Mouse (Mus musculus) adipocyte (in vitro differentiated cells): ENCODE measurements around the gene Fam240a.

Source experiments
- DNase-seq: peaks from one replicate; pipeline ENCODE4 v3.0.0-alpha.2; 2016; ENCODE audit warnings: low spot score

The Fam240a gene

DNA sequence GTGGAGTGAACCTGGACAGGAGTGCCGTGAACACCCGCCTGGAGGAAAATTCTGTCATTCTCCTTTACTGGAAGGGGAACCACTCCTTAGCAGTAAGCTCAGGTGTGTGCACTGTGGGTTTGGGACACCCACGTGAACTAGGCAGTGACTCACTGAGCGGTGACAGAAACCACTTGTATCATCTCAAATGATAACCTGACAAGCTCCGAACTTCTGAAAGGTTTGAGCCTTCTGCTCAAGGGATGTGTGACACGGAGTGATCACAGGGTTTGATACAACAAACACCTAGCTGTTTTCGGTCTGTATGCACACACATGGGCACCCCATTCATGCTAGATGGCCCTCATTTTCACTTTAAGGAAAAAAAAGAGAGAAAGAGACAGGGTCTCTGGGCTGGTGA is at the start of gene Fam240a:
Gene Fam240a (minus strand): TSS at position 76 of the 400 bp plus-strand sequence.
- no peak for DNase-seq

DNA sequence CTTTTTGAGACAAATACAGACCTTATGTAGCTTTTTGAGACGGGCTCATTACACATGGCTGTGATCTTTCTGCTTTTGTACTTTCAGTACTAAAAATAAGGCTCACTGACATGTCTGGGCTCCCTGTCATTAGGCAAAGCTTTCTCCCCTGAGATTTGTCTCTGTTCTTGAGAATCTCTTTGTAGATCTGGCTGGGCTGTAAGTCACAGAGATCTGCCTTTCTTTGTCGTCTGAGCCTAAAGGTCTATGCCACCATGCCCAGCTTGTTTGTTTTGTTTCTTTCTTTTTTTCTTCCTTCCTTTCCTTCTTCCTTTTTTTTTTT is 49.2 kb upstream of the Fam240a start:
- no peak for DNase-seq

DNA sequence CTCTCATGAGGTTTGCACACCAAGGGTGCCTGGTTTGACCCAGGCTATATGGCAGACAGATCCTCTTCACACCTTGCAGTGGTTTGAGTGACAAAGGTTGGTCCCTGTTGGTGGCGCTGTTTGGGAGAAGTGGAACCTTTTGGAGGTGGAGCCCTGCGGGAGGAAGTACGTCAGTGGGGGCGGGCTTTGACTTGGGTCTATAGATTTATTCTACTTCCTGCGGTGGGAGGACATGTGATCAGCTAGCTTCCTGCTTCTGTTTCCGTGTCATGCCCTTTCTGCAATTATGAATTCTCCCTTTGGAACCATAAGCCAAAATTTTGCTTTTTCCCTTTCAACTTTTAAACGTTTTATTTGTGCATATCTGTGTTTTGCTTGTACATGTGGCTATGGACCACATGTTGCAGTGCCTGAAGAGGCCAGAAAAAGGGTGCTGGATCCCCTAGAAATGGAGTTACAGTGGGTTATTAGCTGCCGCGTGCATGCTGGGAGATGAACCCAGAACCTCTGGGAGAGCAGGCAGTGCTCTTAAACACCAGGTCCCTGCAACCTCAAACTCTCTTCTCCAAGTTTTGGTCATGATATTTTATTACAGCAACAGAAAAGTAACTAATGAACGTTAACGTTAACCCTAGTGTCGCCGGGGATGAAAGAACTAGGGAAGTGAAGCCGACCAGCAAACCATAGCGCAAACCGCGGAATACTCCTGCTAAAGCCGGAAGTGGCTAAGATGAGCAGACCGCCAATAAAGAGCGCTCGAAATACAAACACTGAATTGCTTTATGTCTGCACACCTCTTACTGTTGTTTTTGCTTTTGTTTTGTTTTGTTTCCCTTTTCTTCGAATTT is 48.6 kb upstream of the Fam240a start:
- no peak for DNase-seq

DNA sequence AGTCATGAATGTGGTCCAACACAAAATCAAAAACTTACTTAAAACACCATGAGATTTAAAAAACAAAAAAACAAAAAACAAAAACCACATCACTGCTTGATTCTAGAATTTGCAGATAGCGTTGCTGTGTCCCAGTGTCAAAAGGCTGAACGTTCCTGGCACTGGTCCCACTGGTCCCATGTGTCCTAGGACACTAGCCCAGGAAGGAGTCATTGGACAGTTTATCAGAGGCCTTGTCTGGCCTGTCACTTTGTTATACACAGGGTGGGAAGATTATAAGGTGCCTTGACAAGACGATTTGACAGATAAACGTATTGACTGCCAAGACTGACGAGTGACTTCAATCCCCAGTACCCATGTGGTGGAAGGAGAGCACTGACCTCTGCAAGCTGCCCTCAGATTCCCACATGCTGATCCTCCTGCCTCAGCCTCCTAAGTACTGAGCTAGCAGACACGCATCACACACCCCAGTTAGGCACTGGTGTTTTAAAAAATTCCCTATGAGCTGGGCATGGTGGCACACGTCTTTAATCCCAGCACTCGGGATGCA is 47.0 kb upstream of the Fam240a start:
- peak; percentile 32 for DNase-seq

DNA sequence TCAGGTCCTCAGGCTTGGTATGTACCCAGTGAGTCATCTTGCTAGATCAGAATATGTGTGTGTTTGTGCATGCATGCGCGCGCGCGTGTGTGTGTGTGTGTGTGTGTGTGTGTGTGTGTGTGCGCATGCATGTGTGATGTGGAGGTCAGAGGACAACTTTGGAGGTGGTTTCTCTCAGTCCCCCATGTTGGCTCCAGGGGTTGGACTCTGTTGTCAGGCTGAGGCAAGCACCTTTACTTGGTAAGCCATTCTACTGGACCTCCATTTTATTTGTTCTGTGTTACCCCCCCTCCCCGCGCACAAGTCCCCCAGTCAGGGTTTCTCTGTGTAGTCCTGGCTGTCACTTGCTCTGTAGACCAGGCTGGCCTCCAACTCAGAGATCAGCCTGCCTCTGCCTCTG is 44.7 kb upstream of the Fam240a start:
- DNase-seq: no peak

DNA sequence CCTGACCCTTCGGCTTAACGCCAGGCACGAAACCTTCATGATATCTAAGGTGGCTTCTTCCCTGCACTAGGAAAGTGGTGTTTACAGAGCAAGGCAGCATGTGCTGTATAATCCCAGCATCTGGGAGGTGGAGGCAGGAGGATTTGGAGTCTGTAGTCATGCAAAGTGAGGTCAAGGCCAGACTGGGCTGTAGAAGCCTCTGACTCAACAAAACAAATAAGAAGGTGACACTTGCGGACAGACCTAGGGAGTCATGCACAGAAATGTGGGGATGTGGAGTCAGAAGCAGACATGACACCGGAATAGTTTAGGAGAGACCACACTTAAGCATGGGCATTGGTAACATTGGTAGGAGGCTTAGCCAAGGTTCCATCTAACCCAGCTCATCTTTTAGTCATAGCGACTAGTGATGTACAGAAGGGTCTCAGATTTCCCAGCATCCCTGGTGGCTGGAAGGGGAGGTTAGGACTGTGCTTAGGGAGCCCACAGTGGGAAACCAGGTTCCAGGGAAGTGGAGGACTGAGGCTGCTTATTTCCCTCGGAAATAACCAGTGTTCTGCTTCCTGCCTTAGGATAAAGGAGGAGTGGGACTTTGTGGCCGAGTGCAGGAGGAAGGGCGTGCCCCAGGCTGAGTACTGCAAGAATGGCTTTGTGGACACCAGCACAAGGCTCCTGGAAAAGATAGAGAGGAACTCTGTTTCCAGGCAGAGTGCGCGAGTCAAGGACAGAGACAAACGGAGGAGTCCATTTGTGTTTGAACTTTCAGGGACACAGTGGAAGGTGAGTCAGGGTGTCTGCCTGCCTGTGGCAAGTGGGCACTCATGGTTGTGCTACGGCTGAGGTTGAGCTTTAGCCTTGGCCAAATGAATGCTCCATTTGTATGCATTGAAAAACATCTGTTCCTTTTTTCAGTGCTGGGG is 43.8 kb upstream of the Fam240a start:
- no peak for DNase-seq

DNA sequence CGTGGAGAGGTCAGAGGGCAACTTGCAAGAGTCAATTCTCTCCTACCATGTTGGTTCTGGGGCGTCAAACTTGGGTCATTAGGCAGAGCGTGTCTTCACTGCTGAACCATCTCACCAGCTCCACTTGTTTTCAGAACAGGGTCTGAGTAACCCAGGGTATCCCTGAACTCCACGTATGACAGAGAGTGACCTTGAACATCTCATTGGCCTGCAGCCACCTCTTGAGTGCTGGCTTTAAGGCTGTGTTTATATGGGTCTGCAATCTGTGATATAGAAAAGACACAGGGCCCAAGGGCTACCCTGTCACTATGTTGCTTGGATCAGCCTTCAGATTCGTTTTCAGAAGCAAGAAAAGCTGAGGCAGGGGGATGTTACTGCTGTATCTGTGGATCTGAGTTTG is 43.0 kb upstream of the Fam240a start:
- no peak for DNase-seq

DNA sequence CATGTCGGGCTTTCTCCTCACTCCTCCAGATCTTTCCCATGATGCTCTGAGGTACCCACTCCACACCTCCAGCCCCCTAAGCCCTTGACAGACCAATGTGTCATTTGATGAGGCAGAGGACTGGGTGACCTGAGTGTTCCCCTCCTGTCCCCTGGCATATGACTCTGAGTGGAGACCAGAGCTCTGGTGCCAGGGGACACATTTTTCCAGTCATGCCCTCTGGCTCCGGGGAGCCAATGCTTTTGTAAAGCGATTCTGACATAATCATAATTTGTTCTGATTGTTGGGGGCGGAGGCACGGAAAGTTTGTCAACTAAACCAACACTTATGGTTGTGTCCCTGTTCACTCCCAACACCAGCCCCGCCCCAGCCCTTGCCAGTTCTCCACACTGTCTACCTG is 39.3 kb upstream of the Fam240a start:
- no peak for DNase-seq

DNA sequence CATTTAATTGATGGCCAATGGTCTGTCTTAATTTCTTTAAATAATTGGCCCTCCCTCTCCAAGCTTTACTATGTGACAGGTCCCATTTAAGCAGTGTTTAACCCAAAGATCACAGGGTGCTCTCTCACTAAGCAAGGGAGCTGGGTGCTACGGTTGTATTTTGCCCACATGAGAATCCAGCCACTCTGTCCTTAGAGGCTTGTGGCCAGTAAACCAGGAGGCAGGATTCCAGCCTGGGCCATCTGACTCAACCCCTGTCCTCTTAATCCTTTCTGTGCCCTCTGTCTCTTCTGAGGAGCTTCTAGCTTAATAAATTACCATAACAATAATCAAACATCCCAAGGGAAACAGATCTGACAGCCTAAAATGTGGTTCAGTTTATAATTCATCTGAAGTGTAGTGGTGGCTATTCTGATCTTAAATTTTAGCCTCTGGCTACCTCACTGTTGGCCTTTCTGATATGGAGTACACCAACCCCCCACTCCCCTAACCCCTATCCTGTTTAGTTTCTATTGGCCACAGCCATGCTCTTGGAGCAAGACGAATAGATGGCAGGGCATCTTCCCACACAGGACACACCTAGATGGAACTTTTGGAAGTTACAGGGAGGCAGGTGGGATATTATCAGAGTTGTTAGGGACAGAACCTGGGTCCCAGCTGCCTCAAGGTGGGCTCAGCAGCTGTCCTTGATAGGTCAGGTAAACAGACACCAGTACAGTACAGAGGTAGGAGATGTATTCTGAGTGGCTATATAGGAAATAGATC is 38.2 kb upstream of the Fam240a start:
- no peak for DNase-seq

DNA sequence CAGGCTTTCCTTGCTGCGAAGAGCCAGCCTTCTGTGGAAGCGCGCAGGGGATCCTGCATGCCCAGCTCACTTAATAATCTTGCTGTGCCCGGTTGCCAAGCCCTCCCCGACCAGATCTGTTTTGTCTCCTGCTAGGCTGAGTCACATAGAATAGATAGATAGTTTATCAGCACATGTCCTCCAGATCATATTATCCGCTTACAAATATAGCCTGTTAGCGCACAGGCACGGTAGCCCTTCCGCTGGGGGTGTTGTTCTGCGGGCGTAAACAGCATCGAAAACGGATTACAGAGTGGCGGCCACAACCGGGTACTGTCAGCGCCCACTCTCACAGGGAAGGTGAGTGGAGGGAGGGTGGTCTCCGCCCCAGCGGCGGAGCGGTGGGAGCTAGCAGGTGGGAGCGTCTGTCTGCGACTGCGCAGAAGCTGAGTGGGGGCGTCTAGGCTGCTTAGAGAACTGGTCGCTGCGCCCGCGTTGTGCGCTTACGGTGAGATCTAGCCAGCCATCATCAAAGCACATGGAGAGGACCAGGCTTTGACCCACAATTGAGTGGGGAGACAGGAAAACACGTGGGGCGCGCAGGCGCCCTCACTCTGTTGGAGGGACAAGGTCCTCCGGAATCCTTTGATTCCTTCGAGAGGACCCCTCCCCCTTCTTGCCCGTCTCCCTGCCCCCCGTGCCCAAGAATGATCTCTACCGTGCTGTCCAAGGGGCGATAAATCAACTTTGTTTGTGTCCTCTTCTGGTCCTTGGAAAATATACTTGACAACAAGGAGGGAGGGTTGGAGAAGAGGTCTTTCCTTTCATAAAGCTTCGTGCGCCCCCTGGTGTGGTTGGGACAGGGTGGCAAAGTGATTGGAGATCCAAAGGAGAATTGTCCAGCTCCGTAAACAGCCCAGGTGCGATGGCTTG is 37.1 kb upstream of the Fam240a start:
- DNase-seq: peak; percentile 11

DNA sequence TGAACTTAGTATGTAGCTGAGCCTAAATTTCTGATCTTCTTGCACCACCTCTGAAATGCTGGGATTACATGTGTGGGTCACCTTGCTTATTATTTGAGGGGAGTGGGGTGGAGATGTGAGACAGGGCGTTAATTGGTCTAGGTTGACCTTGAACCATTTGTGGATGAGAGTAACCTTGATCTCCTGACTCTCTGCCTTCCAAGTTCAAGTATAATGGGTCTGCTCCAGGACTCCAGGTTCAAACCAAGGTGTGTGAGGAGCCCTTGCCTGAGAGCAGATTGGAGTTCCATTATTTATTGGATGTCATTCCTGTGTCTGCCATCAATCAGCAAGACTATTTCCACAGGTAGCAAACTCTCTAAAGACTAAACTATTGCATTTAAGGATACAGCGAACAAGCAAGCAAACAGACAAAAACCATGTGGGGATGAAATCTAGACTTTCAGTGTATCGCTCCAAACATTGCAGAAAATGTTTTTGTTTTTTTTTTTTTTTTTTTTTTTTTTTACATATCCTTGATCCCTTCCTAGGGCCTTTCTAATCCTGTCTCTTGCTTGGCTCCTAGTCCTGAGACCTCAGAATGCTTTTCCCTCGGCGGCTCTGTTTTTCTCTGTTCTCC is 36.4 kb upstream of the Fam240a start:
- DNase-seq: no peak

DNA sequence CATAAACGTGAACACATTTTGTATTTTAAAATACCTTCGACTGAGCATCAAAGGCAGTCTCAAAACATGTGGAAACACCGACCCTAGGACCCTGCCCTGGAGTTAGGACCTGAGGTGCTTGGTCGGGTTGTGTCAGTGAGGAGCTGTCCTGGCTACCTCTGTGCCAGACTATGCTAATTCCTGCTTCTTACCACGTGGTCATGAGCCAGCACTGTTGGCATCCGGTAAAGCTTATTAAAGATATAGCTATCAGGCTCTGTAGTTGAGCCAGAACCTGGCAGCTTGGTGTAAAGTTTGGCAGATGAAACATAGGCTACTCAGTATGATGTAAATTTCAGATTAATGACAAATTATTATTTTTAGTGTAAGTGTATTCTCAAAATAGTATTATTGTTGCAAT is 35.7 kb upstream of the Fam240a start:
- no peak for DNase-seq

DNA sequence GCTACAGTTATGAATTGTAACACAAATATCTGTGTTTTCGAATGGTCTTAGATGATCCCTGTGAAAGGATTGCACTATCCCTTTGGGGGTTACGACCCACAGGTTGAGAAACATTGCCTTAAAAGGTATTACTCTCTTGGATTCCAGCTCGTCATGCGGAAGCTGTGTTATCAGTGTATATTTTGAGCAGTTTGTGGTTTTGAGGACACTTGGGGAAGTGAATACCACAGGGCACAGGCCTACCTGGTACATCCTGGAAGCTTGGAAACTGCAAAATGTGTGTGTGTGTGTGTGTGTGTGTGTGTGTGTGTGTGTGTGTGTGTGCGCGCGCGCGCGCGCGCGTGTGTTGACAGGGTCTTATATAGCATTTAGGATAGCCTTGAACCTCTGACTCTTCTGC is 35.2 kb upstream of the Fam240a start:
- DNase-seq: no peak

DNA sequence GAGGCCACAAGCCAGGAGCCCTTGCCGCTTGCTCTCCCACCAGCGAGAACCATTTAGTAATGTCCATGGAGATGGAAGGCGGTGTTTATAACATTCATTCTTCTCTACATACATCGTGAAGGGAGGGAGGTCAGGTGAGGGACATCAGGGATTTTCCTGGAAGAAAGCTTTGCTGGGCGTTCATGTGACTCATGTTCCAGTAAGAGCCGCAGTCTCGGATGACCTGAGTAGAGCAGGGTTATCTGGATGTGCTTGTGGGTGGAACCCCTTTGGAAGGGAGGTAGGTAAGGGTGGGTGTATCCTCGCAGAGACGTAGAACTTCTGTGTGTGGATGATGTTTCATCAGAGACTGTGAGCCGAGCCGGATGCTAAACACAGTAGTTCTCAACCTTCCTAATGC is 34.7 kb upstream of the Fam240a start, which contains the start of gene Lrrc2:
Gene Lrrc2 (plus strand): TSS at position 149 of the 400 bp plus-strand sequence.
- no peak for DNase-seq

DNA sequence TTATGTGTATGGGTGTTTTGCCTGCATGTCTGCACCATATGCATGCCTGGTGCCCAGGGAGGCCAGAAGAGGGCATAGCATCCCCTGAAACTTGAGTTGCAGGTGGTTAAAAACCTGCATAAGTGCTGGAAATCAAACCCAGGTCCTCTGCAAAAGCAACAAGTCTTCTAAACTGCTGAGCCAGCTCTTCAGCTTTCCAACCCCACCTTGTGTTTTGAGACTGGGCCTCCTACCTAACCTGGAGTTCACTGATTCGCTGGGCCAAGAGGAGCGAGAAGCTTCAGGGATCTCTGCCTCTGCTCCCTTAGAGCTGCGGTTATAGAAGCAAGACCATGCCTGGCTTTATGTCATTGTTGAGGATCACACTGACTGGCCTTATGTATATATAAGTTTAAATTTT is 33.4 kb upstream of the Fam240a start:
- no peak for DNase-seq

DNA sequence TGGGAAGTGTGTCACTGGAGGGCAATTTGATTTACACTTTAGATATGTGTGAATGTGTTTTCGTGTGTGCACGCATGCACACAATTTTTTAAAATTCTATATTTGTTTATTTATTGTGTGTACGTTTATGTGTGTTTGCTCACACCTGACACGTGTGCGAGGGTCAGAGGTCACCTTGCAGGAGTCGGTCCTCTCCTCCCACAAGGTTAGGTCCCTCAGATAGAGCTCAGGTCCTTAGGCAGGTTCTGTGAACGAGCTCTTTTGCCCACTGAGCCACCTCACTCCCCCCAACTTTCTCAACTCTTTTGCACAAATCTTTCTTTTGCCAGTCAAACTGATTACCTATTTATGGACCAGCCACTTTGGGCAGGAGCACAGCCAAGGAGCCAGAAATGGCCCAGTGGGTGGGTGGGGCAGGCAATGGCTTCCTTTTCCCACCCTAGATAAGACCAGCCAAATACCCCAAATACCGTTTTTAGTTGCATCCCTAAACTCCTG is 32.2 kb upstream of the Fam240a start:
- DNase-seq: no peak

DNA sequence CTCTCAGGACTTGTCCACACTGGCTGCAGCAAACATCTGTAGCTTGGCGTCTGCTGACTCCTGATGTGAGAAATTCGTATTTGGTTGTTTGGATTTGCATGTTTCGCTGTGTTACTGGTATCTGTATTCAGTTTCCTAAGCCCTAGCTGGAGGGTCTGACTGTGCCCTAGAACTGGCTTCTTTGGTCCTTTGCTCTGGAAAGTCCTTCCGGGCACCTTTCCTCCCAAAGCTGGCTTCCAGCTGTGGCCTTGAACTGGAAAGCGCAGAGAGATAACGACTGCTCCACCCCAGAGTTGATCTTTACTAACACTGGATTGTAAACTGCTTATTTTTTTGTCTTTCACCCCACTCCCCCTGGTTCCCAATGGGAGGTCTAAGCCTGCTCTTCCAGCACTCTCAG is 31.2 kb upstream of the Fam240a start:
- DNase-seq: no peak

DNA sequence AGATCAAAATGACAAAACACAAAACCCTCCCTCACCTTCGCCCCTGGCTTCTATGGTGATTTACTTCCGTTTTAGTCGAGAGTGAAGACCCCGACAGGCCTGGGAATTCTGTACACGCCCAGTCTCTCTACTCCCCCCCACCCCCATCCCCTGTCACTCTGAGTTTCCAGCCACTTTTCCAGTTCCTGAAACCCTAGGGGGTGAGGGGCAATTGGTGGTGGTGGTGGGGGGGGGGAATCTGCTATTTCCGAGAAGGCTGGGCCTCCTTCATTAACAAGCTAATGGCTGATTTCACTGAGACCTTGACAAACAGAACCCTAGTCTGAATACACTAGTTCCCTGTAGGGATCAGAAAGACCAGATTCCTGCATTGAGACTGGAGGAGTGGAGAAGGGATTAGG is 30.6 kb upstream of the Fam240a start:
- no peak for DNase-seq

DNA sequence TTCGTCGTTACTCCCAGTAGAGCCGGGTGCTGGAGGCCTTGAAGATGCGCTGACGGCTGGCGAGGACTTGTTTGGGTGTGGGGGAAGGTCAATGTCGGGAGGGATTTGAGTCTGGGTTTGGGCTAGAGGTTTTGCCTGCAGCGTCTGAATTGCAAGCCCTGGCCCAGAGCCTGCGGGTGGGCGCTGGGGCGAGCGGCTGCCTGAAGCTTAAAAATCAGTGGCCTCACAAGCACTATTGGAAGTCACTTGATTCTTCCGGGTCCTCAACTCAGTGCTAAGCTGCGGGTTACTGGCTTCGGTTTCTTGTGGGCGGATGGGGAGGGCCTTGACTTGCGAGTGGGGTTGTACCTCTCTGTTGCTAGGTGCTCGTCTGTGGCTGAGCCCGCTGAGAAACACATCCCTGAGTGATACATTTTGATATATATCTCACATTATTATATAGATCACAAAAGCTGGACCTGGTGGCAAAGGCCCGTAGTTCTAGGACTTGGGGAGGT is 29.9 kb upstream of the Fam240a start:
- DNase-seq: no peak

DNA sequence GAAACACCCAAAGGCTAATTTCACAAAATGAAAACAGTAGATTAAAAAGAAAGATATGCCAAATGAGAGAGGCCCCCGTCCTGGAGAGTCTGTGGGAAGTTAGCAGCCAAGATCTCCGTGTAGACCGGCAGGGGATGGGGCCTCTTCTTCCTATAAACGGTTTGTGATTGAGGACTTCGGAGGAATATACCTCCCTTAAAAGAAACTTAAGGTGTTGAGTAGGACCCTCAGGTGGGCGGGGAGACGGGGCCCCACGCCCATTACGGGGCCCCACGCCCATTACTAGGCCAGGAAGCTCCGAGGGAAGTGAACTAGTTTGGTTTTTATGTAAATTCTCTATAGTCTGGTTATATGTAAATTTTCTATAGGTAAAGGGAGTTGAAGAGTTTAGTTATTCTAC is 29.3 kb upstream of the Fam240a start, which contains the start of gene Tdgf1:
Gene Tdgf1 (minus strand): TSS at position 233 of the 400 bp plus-strand sequence.
- DNase-seq: no peak
